In genomic region chr7:144906708-144907397, GRCm38 (mm10) we compare ENCODE assay signal across 8 mouse cellular contexts. TPM values are rescaled to one million over a fixed set of nuclear protein-coding genes. Genes with fewer than 3 reads are reported as not detected.
DNase-seq lines count a peak whose midpoint lies in the region; ATAC-seq and TF ChIP-seq lines count a peak whose summit lies in the region.

No protein-coding gene starts in this region.

- no peak overlapping the region for H3K27ac ChIP-seq in forebrain, postnatal 0 days (ENCODE audit: low read depth, low read length)
- no peak overlapping the region for H3K27ac ChIP-seq in intestine, embryonic 14.5 days (ENCODE audit: low read depth)
- H3K27ac ChIP-seq in liver, embryonic 13.5 days = no peak overlapping the region

- TF ChIP-seq POLR2A in myocyte (IDR thresholded peaks at IDR 0.05; ENCODE audit: insufficient read length, low read depth) = no peak

- H3K9me3 ChIP-seq in E14TG2a.4 (ENCODE audit: low read length) = no peaks in the 10 kb centered on the region
- no peaks in the 10 kb centered on the region for H3K9me3 ChIP-seq in forebrain, postnatal 0 days (ENCODE audit: low read length)
- H3K9me3 ChIP-seq in intestine, embryonic 14.5 days (ENCODE audit: control insufficient read depth, low read length) = no peaks in the 10 kb centered on the region
- no peaks in the 10 kb centered on the region for H3K9me3 ChIP-seq in liver, embryonic 13.5 days (replicated peaks)

- H3ac ChIP-seq in myocyte (ENCODE audit: control insufficient read depth, insufficient read length) = no peak overlapping the region

- H3K4me2 ChIP-seq in forebrain, postnatal 0 days (ENCODE audit: low read depth) = peak overlapping the region; percentile 37
- H3K4me2 ChIP-seq in intestine, embryonic 14.5 days (ENCODE audit: low read length) = peak overlapping the region; percentile 32; the same call in 1 of the 2 replicates
- H3K4me2 ChIP-seq in liver, embryonic 13.5 days = peak overlapping the region; percentile 47
- peak overlapping the region; percentile 30 for H3K4me2 ChIP-seq in myocyte (ENCODE audit: low read depth)

- H3K27me3 ChIP-seq in E14TG2a.4 (ENCODE audit: insufficient read depth, low read length) = no peaks in the 10 kb centered on the region
- no peaks in the 10 kb centered on the region; the same call in 1 of the 2 replicates for H3K27me3 ChIP-seq in forebrain, postnatal 0 days (ENCODE audit: insufficient read depth, low read length)
- H3K27me3 ChIP-seq in intestine, embryonic 14.5 days (replicated peaks; ENCODE audit: control insufficient read depth, insufficient read depth, low read length) = 0 out of 2 replicates have a peak, but pooled peaks cover 6% of the 10 kb centered on the region
- peaks cover 33% of the 10 kb centered on the region for H3K27me3 ChIP-seq in liver, embryonic 13.5 days
- no peaks in the 10 kb centered on the region for H3K27me3 ChIP-seq in myocyte (ENCODE audit: control insufficient read depth, insufficient read depth, insufficient read length)

- H3K4me3 ChIP-seq in E14TG2a.4 (replicated peaks; ENCODE audit: low read length) (no peak overlapping the region), myocyte (no peak overlapping the region)
- H3K4me3 ChIP-seq in forebrain, postnatal 0 days (ENCODE audit: low read depth, low read length) = 0 out of 2 replicates have a peak overlapping the region, but pooled peaks have one; percentile 9
- 0 out of 2 replicates have a peak overlapping the region, but pooled peaks have one; percentile 5 for H3K4me3 ChIP-seq in intestine, embryonic 14.5 days (ENCODE audit: low read depth, low read length)
- H3K4me3 ChIP-seq in liver, embryonic 13.5 days (replicated peaks) = peak overlapping the region; percentile 25; the same call in 1 of the 2 replicates

- peak; percentile 39 for DNase-seq in 416B (ENCODE audit: low read depth)
- DNase-seq in cerebellum, adult 8-10 months = peak; percentile 58
- peak; percentile 85 for DNase-seq in forebrain, postnatal 0 days
- peak; percentile 86 for DNase-seq in intestine, embryonic 14.5 days (ENCODE audit: low spot score)
- DNase-seq in liver, embryonic 13.5 days = peak; percentile 51
- DNase-seq in thymus, postnatal 14 days = peak; percentile 59

- WGBS in forebrain, postnatal 0 days = 11% methylated on average over 28 of the region's 28 CpGs
- WGBS in intestine, embryonic 14.5 days = 9% methylated on average over 28 of the region's 28 CpGs
- 10% methylated on average over 28 of the region's 28 CpGs for WGBS in liver, embryonic 13.5 days (ENCODE audit: insufficient replicate concordance)

- H3K9ac ChIP-seq in forebrain, postnatal 0 days = no peak overlapping the region
- H3K9ac ChIP-seq in intestine, embryonic 14.5 days (ENCODE audit: low read length) = no peak overlapping the region
- H3K9ac ChIP-seq in liver, embryonic 13.5 days = peak overlapping the region; percentile 33; the same call in 1 of the 2 replicates

- H3K4me1 ChIP-seq in E14TG2a.4 (replicated peaks; ENCODE audit: low read depth, low read length) = peaks cover 48% of the 10 kb centered on the region
- no peaks in the 10 kb centered on the region for H3K4me1 ChIP-seq in forebrain, postnatal 0 days (ENCODE audit: insufficient read depth)
- H3K4me1 ChIP-seq in intestine, embryonic 14.5 days (replicated peaks; ENCODE audit: control insufficient read depth, insufficient read depth, low read length) = no peaks in the 10 kb centered on the region
- peaks cover 9% of the 10 kb centered on the region for H3K4me1 ChIP-seq in liver, embryonic 13.5 days (replicated peaks)

- no peaks in the 10 kb centered on the region for H3K79me2 ChIP-seq in myocyte (ENCODE audit: control insufficient read depth, insufficient read depth)

- peak; percentile 66 for ATAC-seq in forebrain, postnatal 0 days
- peak; percentile 57 for ATAC-seq in intestine, embryonic 14.5 days (replicated peaks; ENCODE audit: low FRiP score, low TSS enrichment, low read depth)
- ATAC-seq in liver, embryonic 13.5 days (ENCODE audit: low read depth) = peak; percentile 53; the same call in 1 of the 2 replicates

- peak; percentile 65 for TF ChIP-seq CTCF in E14TG2a.4 (conservative IDR thresholded peaks at IDR 0.05; ENCODE audit: low read length)
- TF ChIP-seq CTCF in forebrain, postnatal 0 days (IDR thresholded peaks at IDR 0.05; ENCODE audit: low read depth) = peak; percentile 92

- no peaks in the 10 kb centered on the region for H3K36me3 ChIP-seq in E14TG2a.4 (ENCODE audit: insufficient read depth, low read length)
- H3K36me3 ChIP-seq in forebrain, postnatal 0 days (ENCODE audit: insufficient read depth) = no peaks in the 10 kb centered on the region
- H3K36me3 ChIP-seq in intestine, embryonic 14.5 days (ENCODE audit: control insufficient read depth, insufficient read depth, low read length) = no peaks in the 10 kb centered on the region
- no peaks in the 10 kb centered on the region for H3K36me3 ChIP-seq in liver, embryonic 13.5 days
- H3K36me3 ChIP-seq in myocyte (ENCODE audit: control insufficient read depth, insufficient read depth) = no peaks in the 10 kb centered on the region

TF ChIP-seq in myocyte, 11 proteins besides CTCF, POLR2A, EP300 and RAD21:
- no peak for TF ChIP-seq CEBPB (IDR thresholded peaks at IDR 0.05; ENCODE audit: insufficient read depth, poor library complexity, severe bottlenecking)
- TF ChIP-seq MYOG (IDR thresholded peaks at IDR 0.05; ENCODE audit: control insufficient read depth in 1 of 3, insufficient read depth in 1 of 3, insufficient read length in 2 of 3, low read depth in 2 of 3) = no peak
- no peak for TF ChIP-seq REST (IDR thresholded peaks at IDR 0.05; ENCODE audit: insufficient read depth, insufficient read length)
- no peak for TF ChIP-seq E2F4 (IDR thresholded peaks at IDR 0.05; ENCODE audit: insufficient read depth)
- no peak for TF ChIP-seq TCF3 (IDR thresholded peaks at IDR 0.05; ENCODE audit: insufficient read length, low read depth)
- no peak for TF ChIP-seq MYOD1 (IDR thresholded peaks at IDR 0.05; ENCODE audit: control insufficient read depth in 1 of 3, insufficient read length in 2 of 3, low read depth in 2 of 3)
- no peak for TF ChIP-seq MAX (IDR thresholded peaks at IDR 0.05; ENCODE audit: low read depth)
- no peak for TF ChIP-seq TCF12 (IDR thresholded peaks at IDR 0.05; ENCODE audit: insufficient read depth, poor library complexity, severe bottlenecking)
- TF ChIP-seq POLR2AphosphoS2 (IDR thresholded peaks at IDR 0.05; ENCODE audit: insufficient read length, low read depth) = no peak
- TF ChIP-seq USF1 (IDR thresholded peaks at IDR 0.05; ENCODE audit: low read depth) = no peak
- TF ChIP-seq SRF (IDR thresholded peaks at IDR 0.05; ENCODE audit: control insufficient read depth, insufficient read length, low read depth) = no peak

RNA-seq across cellular contexts. Expression of gene LTO1, which starts 8.0 kb away (rescaled TPM):
- 21.7 and 22.4 TPM in 2 replicates for total RNA-seq in forebrain, postnatal 0 days (2014; rRNA removed)
- 16.4 and 17.6 TPM in 2 replicates for polyA plus RNA-seq in forebrain, postnatal 0 days (2015; fragmentation: Nextera tagmentation; extraction: Ambion mirVana)
- 19.0 and 19.1 TPM in 2 replicates for polyA plus RNA-seq in intestine, embryonic 14.5 days (2014; fragmentation: Nextera tagmentation; extraction: Ambion mirVana)
- 9.6 and 11.2 TPM in 2 replicates for polyA plus RNA-seq in liver, embryonic 13.5 days (2015; fragmentation: Nextera tagmentation; extraction: Ambion mirVana)
- 15.4 TPM for polyA plus RNA-seq in myocyte (2012; fragmentation: generic; extraction: Trizol)

RNA-seq across cellular contexts. Expression of gene Fgf15, which starts 10.5 kb away (rescaled TPM):
- 2.5 and 4.0 TPM in 2 replicates for total RNA-seq in forebrain, postnatal 0 days (2014; rRNA removed)
- 5.0 and 6.1 TPM in 2 replicates for polyA plus RNA-seq in forebrain, postnatal 0 days (2015; fragmentation: Nextera tagmentation; extraction: Ambion mirVana)
- polyA plus RNA-seq in intestine, embryonic 14.5 days (2014; fragmentation: Nextera tagmentation; extraction: Ambion mirVana) = not detected in 2 replicates
- polyA plus RNA-seq in liver, embryonic 13.5 days (2015; fragmentation: Nextera tagmentation; extraction: Ambion mirVana) = 0.07 and 0.14 TPM in 2 replicates
- not detected for polyA plus RNA-seq in myocyte (2012; fragmentation: generic; extraction: Trizol)

RNA-seq across cellular contexts. Expression of gene Ccnd1, which starts 32.9 kb away (rescaled TPM):
- 21.6 and 33.5 TPM in 2 replicates for total RNA-seq in forebrain, postnatal 0 days (2014; rRNA removed)
- polyA plus RNA-seq in forebrain, postnatal 0 days (2015; fragmentation: Nextera tagmentation; extraction: Ambion mirVana) = 23.9 and 29.0 TPM in 2 replicates
- polyA plus RNA-seq in intestine, embryonic 14.5 days (2014; fragmentation: Nextera tagmentation; extraction: Ambion mirVana) = 83.8 and 94.8 TPM in 2 replicates
- polyA plus RNA-seq in liver, embryonic 13.5 days (2015; fragmentation: Nextera tagmentation; extraction: Ambion mirVana) = 36.8 and 50.3 TPM in 2 replicates
- 36.6 TPM for polyA plus RNA-seq in myocyte (2012; fragmentation: generic; extraction: Trizol)

RNA-seq across cellular contexts. Expression of gene Fgf4, which starts 59.7 kb away (rescaled TPM):
- not detected in 2 replicates for total RNA-seq in forebrain, postnatal 0 days (2014; rRNA removed)
- not detected in 2 replicates for polyA plus RNA-seq in forebrain, postnatal 0 days (2015; fragmentation: Nextera tagmentation; extraction: Ambion mirVana)
- not detected in 2 replicates for polyA plus RNA-seq in intestine, embryonic 14.5 days (2014; fragmentation: Nextera tagmentation; extraction: Ambion mirVana)
- 0.03 TPM in 1 of 2 replicates, not detected in the other for polyA plus RNA-seq in liver, embryonic 13.5 days (2015; fragmentation: Nextera tagmentation; extraction: Ambion mirVana)
- not detected for polyA plus RNA-seq in myocyte (2012; fragmentation: generic; extraction: Trizol)

Comparison
In these comparisons a context has a peak if more than half of its experiments do, and no peak if none do; other contexts are left out.
1. H3K4me3 ChIP-seq: peak in forebrain, postnatal 0 days (single experiment), intestine, embryonic 14.5 days (single experiment) and liver, embryonic 13.5 days (single experiment); none in E14TG2a.4 (single experiment) and myocyte (single experiment).
2. Peak in every context shown above with its lines, with median percentiles within 50 percentile points of each other: DNase-seq, ATAC-seq and H3K4me2 ChIP-seq.